Mouse (Mus musculus): Measurements from ENCODE around the gene Hfe. TPM values are rescaled to one million over a fixed set of nuclear protein-coding genes. Genes with fewer than 3 reads are reported as not detected.
"Not testable (repeated sequence)": the region's sequence is repeated elsewhere in the genome, so short reads cannot be mapped to it uniquely, and the experiment has no call there.

The Hfe gene
- polyA plus RNA-seq, 1 experiment from 2014 or later = 27.7 TPM

DNA sequence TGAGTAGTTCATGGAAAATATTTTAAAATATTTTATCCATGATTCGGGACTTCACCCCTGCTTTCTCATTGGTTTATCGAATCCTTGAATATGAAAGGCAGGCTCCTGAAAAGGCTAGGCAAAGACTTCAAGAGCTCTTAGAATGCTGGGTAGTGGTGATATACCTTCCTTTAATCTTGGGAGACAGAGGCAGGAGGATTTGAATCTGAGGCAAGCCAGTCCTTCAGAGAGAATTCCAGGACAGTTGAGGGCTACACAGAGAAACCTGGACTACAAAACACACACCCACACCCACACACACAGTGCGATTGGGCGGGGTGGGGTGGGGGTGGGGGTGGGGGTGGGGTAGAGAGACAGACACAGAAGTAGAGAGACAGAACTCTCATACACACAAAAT is 37.2 kb upstream of the Hfe start:
- 25% methylated on average over 4 of the region's 4 CpGs for WGBS (ENCODE audit: missing documents)
- Histone ChIP-seq H3K79me2 (ENCODE audit: inconsistent target) (no peaks in the 10 kb centered on the region), H3K4me3 (ENCODE audit: inconsistent target) (no peak overlapping the region), H3K27ac (peak overlapping the region; percentile 93), H3K36me3 (ENCODE audit: inconsistent target) (no peaks in the 10 kb centered on the region)

DNA sequence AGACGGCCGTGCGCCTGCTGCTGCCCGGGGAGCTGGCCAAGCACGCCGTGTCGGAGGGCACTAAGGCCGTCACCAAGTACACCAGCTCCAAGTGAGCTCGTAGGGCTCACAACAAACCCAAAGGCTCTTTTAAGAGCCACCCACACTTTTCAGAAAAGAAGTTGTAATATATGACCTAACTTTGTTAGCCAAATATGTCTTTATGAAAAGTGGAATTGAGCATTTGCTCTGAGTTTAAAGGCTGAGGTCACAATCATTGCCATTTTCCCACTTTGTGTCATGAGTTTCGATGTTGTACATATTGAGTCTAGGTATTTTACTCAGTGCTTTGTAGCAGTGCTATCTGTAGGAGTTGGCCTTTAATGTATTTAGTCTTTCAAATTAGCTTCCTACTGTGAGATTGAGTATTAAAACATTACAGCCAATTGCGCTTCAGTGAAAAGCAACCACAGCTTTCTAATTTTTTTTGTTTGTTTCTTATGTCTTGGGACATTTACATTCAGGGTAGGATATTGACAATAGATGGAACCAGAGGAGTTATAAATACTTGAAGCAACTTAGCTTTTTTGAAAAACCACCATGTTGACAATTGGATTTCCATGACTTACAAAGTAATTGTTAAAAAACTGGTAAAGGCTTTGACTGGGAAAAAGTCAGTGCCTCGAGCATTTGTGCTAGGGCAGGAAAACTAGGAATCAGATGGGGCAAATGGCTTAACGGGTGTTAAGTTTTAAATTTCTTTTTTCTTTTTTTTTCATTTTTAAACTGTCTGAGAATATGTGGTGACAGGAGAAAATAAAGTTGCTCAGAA is 36.6 kb upstream of the Hfe start:
- no peaks in the 10 kb centered on the region for H3K36me3 ChIP-seq (ENCODE audit: inconsistent target)
- H3K79me2 ChIP-seq (ENCODE audit: inconsistent target) = no peaks in the 10 kb centered on the region
- H3K4me3 ChIP-seq (ENCODE audit: inconsistent target) = no peak overlapping the region; the same call in 1 of the 2 replicates
- WGBS (ENCODE audit: missing documents) = 14% methylated on average over 10 of the region's 13 CpGs
- H3K27ac ChIP-seq = peak overlapping the region; percentile 93

- H3K27ac ChIP-seq = peak within 1 kb of the TSS; percentile 93
- peak within 1 kb of the TSS; percentile 15; the same call in 1 of the 2 replicates for H3K4me3 ChIP-seq (ENCODE audit: inconsistent target)
- H3K79me2 ChIP-seq (ENCODE audit: inconsistent target); H3K36me3 ChIP-seq (ENCODE audit: inconsistent target): not testable (repeated sequence)
- under 1% methylated on average over 30 of the region's 58 CpGs for WGBS (ENCODE audit: missing documents)
Measured at GRCm38 (mm10) chr13:23746201-23747080, 35.8 kb upstream of the Hfe start, which contains the start of gene Hist1h2bb. TSS of gene Hist1h2bb (plus strand) at chr13:23746734.

DNA sequence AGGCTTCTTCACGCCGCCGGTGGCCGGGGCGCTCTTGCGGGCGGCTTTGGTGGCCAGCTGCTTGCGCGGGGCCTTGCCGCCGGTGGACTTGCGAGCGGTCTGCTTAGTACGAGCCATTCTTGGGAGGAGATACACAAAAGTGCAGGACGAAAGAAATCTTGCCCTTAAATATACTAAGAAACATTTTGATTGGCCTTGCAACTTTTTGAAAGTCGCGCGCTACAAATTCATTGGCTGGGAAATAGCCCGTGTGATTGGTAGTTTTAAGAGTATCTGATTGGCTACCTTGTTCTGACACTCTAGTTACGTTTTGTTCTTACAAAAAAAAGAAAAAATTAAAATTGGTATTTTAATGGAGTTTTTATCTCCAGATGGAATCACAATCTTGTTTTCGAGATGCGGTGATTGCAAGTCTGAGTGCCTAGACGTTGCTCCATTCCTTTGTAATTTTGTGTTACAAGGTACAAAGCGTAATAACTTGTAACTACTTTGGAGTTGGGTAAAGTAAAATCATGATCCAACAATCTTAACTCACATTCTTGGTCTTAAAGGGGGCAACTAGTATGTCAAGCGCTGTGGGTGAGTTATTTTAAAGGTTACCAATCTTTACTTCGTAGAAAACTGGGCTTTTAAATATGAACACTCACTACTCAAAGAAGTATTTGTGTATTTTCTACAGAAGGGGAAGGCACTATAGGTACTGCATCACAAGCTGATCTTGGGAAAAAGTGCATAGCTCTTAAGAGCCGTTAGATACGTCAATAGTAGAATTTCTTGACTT is 34.9 kb upstream of the Hfe start, which contains the start of gene Hist1h3c:
Gene Hist1h3c, minus strand, starts transcription at position 222 of the 781 bp plus-strand sequence.
- 2% methylated on average over 21 of the region's 28 CpGs for WGBS (ENCODE audit: missing documents)
- H3K36me3 ChIP-seq (ENCODE audit: inconsistent target) = no peaks in the 10 kb centered on the region
- H3K79me2 ChIP-seq (ENCODE audit: inconsistent target) = no peaks in the 10 kb centered on the region
- H3K27ac ChIP-seq = peak within 1 kb of the TSS; percentile 93
- H3K4me3 ChIP-seq (ENCODE audit: inconsistent target) = peak within 1 kb of the TSS; percentile 25

DNA sequence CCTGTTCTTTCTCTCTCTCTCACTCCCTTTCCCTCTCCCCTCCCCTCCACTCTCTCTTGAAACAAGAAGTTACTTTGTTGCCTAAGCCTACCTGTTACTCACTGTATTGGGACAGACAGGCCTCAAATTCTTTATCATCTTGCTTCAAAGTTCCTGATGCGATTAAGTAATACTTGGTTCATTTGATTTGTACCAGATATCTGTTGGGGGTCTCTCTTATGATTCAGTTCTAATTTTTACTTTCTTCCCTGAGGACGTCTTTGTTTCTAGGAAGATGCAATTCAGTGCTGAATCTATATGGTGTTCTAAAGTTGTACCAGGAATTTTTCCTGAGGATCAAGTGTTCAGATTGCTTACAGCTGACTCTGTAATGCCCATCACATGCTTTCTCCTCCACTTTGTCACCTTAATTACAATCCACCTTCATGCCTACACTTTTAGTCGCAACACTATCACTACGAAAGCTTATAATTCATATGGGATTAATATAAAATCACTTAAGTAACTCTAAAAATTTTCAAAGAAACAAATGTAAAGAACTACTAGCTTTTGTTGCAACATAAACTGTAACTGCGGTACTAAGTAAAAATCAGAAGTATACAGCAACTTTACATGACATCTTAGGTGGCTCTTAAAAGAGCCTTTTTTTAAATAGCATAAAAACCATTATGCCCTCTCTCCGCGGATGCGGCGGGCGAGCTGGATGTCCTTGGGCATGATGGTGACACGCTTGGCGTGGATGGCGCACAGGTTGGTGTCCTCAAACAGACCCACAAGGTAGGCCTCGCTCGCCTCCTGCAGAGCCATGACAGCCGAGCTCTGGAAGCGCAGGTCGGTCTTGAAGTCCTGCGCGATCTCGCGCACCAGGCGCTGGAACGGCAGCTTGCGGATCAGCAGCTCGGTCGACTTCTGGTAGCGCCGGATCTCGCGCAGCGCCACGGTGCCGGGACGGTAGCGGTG is 34.0 kb upstream of the Hfe start:
- Histone ChIP-seq H3K4me3 (ENCODE audit: inconsistent target) (peak overlapping the region; percentile 25), H3K79me2 (ENCODE audit: inconsistent target) (no peaks in the 10 kb centered on the region), H3K27ac (peak overlapping the region; percentile 53), H3K36me3 (ENCODE audit: inconsistent target) (no peaks in the 10 kb centered on the region)
- WGBS (ENCODE audit: missing documents) = 13% methylated on average over 10 of the region's 36 CpGs

DNA sequence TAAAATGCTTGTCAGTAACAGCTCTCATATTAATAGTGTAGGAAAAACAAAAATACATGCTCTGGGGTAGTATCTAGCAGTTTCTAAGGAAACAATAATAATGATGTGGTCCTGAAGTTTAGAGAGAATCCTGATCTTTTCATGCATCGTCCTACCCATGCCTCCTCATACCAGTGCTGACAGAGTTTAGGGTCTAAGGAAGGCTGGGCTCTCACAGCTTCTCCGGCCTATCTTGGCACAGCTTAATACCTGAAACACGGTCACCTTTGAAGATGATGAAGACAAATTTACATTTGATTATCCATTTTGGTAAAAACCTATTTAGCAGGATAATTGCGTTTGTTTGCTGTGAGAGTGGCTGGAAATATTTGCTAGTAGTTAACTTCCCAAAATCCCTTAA is 33.3 kb upstream of the Hfe start:
- H3K4me3 ChIP-seq (ENCODE audit: inconsistent target) = peak overlapping the region; percentile 25; the same call in 1 of the 2 replicates
- H3K27ac ChIP-seq = peak overlapping the region; percentile 53
- H3K79me2 ChIP-seq (ENCODE audit: inconsistent target) = no peaks in the 10 kb centered on the region
- 89% methylated on average over 4 of the region's 4 CpGs for WGBS (ENCODE audit: missing documents)
- no peaks in the 10 kb centered on the region for H3K36me3 ChIP-seq (ENCODE audit: inconsistent target)

- WGBS (ENCODE audit: missing documents) = 94% methylated on average over 4 of the region's 5 CpGs
- no peaks in the 10 kb centered on the region for H3K36me3 ChIP-seq (ENCODE audit: inconsistent target)
- no peak overlapping the region for H3K27ac ChIP-seq
- H3K79me2 ChIP-seq (ENCODE audit: inconsistent target) = no peaks in the 10 kb centered on the region
- no peak overlapping the region for H3K4me3 ChIP-seq (ENCODE audit: inconsistent target)
Measured at GRCm38 (mm10) chr13:23743215-23743614, 32.6 kb upstream of the Hfe start.

- Histone ChIP-seq H3K27ac (no peak overlapping the region), H3K4me3 (ENCODE audit: inconsistent target) (no peak overlapping the region), H3K79me2 (ENCODE audit: inconsistent target) (no peaks in the 10 kb centered on the region), H3K36me3 (ENCODE audit: inconsistent target) (no peaks in the 10 kb centered on the region)
Measured at GRCm38 (mm10) chr13:23742007-23742406, 31.4 kb upstream of the Hfe start.

DNA sequence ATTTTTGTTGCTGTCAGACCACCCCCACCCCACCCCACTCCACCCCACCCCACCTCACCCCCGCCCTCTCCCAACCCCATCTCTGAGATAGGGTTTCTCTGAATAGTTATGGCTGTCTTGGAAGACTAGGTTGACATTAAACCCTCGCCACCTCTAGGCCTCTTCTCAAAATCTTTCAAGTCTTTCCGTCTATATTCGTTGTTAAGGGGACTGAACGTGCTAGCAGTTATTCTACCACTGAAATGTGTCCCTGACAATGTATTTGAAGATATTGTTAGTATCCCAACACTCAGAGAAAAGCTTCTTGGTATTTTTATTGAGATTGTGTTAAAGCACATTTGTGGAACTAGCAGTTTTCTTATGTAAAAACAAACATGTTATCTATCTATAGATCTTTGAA is 30.3 kb upstream of the Hfe start:
- Histone ChIP-seq H3K79me2 (ENCODE audit: inconsistent target) (no peaks in the 10 kb centered on the region), H3K36me3 (ENCODE audit: inconsistent target) (no peaks in the 10 kb centered on the region), H3K4me3 (ENCODE audit: inconsistent target) (peak overlapping the region; percentile 60; the same call in 1 of the 2 replicates), H3K27ac (peak overlapping the region; percentile 90)
- 79% methylated on average over 4 of the region's 5 CpGs for WGBS (ENCODE audit: missing documents)

DNA sequence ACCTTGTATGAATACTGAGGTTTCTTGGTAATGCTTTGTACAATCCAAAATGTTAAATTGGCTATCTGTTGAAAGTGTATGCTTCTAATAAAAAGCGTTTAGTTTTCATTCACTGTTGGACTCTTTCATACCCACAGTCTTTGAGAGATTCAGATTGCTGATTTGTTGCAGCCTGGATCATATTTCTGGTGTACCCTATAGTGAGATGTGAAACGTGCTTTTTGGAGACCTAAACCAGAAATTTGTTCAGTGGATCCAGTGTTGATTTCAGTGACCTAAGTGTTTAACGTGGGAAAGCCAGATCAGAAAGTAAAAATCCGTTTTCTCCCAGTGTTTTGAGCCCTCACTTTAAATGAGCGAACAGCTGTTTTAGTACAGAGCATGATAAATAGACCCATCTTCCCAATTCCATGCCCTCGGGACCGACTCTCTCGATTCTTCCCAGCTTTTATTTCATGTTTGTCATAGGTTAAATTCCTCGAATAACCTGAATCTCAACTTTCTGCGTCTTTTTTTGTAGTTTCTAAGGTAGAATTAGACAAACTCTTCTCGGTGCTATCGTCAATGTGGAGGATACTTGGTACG is 29.7 kb upstream of the Hfe start:
- 37% methylated on average over 13 of the region's 13 CpGs for WGBS (ENCODE audit: missing documents)

DNA sequence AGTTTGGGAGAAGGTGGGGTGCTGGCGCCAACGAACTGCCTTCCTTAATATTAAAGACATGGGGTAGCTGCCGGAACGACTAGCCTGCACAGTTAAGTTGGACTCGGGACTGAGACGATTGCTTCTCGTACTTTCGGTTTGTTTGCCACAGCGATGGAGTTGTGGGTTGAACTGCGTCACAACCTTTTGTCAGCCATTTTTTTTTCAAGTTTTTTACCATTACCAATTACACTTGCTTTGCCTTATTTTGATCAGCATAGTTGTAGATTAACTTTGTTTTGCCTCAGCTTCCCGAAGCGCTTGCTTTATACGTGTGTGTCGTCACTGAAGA is 29.2 kb upstream of the Hfe start:
- under 1% methylated on average over 14 of the region's 14 CpGs for WGBS (ENCODE audit: missing documents)
- peak overlapping the region; percentile 60 for H3K4me3 ChIP-seq (ENCODE audit: inconsistent target)
- H3K79me2 ChIP-seq (ENCODE audit: inconsistent target) = no peaks in the 10 kb centered on the region
- peak overlapping the region; percentile 90 for H3K27ac ChIP-seq
- H3K36me3 ChIP-seq (ENCODE audit: inconsistent target) = no peaks in the 10 kb centered on the region

More for the DNA sequence above, 29.7 kb upstream of the Hfe start:
- H3K4me3 ChIP-seq (ENCODE audit: inconsistent target) = peak overlapping the region; percentile 60
- no peaks in the 10 kb centered on the region for H3K79me2 ChIP-seq (ENCODE audit: inconsistent target)
- peak overlapping the region; percentile 90 for H3K27ac ChIP-seq
- H3K36me3 ChIP-seq (ENCODE audit: inconsistent target) = no peaks in the 10 kb centered on the region

GRCm38 (mm10) chr13:23739069-23739921 is 28.6 kb upstream of the Hfe start:
- Histone ChIP-seq H3K79me2 (ENCODE audit: inconsistent target) (no peaks in the 10 kb centered on the region), H3K36me3 (ENCODE audit: inconsistent target) (no peaks in the 10 kb centered on the region), H3K4me3 (ENCODE audit: inconsistent target) (peak overlapping the region; percentile 60), H3K27ac (peak overlapping the region; percentile 90)
- 1% methylated on average over 39 of the region's 39 CpGs for WGBS (ENCODE audit: missing documents)
